Mouse (Mus musculus) induced T-regulatory cell, adult 2 months (primary cell): Measurements from ENCODE around the gene Lrrc29.

Source experiments
- DNase-seq: peaks from one replicate; pipeline ENCODE4 v3.0.0-alpha.2; 2012; ENCODE audit warnings: low read depth

Lrrc29 gene

DNA sequence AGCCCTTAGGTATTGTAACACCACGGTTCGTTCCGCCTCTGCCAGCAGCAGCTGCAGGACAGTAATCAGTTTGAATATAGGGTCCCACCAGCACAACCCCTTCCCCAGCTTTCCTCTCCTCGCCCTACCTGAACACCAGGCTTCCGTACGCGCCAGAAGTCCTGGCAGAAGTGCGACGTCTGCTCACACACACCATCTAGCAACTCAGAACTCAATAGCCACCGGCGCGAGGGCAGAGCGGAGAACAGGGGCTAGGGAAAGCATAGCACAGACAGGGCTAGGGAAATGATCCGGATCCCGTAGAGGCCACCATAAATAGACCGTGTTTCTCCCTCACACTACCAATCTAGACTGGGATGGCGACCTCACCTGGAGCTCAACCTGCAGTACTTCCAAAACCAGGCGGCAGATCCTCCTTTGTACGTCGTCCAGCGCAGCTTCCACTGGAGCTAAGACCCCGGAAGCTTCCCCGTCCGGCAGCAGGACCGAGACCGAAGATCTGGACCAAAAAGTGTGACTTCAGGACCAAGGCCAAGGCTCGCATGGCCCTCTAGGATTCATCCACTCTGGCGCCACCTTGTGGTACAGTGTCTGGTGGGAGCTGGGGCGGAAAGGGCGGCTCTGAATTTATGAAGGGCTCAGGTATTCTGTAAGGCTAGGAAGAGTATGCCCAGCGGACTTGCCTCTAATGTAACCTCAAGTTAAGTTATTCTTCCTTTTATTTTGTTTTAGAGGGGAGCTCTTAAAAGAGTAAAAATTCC lies 35.3 kb downstream of the Lrrc29 start:
- DNase-seq = peak; percentile 96

- DNase-seq = peak; percentile 72
Observed at GRCm38 (mm10) chr8:105289805-105290460, 36.1 kb downstream of the Lrrc29 start, which contains the start of gene 4931428F04Rik. TSS of gene 4931428F04Rik (minus strand) at chr8:105289864.

GRCm38 (mm10) chr8:105288958-105289732 lies 36.9 kb downstream of the Lrrc29 start:
- peak; percentile 98 for DNase-seq

DNA sequence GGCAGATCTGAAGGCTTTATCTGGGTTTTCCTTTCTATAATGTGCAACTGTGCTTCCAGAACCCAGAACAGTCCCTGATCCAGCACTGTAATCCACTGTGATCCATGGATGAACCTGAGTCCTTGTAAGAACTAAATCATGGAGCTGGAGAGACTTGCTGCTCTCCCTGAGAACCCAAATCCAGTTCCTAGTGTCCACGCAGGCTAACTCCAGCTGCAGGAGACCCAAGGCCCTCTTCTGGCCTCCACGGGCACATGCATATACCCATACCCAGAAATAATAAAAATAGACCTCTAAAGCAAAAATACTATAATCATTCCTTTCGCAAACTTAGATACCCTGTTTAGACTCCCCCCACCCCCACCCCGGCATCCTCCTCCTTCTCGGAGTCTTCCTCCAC lies 37.8 kb downstream of the Lrrc29 start:
- DNase-seq = no peak

GRCm38 (mm10) chr8:105286907-105287306 lies 39.2 kb downstream of the Lrrc29 start:
- peak; percentile 29 for DNase-seq

- DNase-seq = no peak
Observed at GRCm38 (mm10) chr8:105285514-105285913, 40.6 kb downstream of the Lrrc29 start.

- DNase-seq = peak; percentile 70
Observed at GRCm38 (mm10) chr8:105283074-105283473, 43.0 kb downstream of the Lrrc29 start.

DNA sequence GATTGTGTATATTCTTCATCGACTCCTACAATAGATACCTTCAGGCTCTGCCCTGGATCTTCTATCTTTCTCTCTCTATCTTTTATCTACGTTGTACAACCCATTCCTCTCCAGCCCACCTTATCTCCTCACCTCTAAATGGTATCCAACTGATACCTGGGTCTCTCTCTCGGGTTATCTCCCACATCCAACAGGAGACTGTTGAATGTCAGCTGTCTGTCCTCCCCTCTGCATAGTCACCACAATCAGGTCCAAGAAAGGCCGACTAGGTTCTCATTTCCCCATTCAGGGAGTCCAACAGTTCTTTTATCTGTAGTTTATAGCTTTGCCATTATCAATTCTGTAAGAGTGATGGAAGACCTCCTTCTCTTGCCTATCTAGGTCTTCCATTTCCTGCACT lies 43.8 kb downstream of the Lrrc29 start:
- no peak for DNase-seq

GRCm38 (mm10) chr8:105281821-105282220 lies 44.3 kb downstream of the Lrrc29 start:
- no peak for DNase-seq

DNA sequence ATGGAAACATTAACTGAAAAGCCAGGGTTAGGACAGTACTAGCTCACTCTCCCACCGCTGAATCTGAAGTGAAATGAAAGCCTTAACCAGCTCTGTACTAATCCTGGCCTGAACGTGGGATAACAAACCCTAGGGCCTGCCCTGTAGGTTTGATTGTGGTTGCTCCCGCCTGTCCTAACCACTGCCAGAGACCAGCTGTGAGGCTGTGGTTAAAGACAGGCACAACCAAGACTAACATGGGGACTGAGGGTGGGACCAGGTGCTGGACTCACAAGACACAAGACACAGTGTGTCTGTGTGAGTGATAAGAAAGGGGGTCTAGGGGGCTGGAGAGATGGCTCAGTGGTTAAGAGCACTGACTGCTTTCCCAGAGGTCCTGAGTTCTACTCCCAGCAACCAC lies 45.5 kb downstream of the Lrrc29 start:
- no peak for DNase-seq

DNA sequence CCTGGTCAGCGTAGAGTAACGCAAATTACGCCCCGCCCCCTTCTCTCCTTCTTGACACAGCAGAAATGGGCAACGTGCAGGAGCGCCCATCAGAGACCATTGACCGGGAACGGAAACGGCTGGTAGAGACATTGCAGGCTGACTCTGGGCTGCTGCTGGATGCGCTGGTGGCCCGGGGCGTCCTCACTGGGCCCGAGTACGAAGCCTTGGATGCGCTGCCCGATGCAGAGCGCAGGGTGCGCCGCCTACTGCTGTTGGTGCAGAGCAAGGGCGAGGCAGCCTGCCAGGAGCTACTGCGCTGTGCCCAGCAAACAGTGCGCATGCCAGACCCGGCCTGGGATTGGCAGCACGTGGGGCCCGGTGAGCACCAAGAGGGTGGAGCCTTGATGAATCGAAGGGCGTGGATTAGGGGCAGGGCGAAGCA lies 47.2 kb downstream of the Lrrc29 start:
- peak; percentile 73 for DNase-seq

GRCm38 (mm10) chr8:105276292-105277120 lies 49.6 kb downstream of the Lrrc29 start:
- peak; percentile 35 for DNase-seq

DNA sequence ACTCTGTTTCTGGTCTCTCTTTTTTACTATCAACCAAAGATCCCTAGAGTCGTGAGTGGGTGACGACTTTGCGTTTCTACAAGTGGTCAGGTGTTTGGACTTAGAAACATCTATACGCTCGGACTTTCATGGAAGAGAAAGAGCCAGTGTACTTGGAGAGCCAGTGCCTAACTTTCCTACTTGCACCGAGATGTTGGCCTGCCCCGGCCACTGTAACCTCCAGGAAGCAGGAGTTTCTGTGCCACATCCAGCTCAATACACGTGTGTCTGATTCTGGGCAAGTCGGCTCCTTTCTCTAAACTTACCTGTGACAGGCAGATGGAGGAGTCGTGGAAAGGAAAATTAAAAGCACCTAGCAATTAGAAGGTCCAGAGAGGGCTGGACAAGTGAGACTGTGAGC lies 50.2 kb downstream of the Lrrc29 start, which contains the start of gene Nol3:
Gene Nol3 (plus strand): TSS at position 301 of the 400 bp plus-strand sequence.
- no peak for DNase-seq

GRCm38 (mm10) chr8:105275387-105275786 lies 50.7 kb downstream of the Lrrc29 start:
- DNase-seq = no peak

- DNase-seq = no peak
Observed at GRCm38 (mm10) chr8:105270916-105271186, 55.2 kb downstream of the Lrrc29 start.

GRCm38 (mm10) chr8:105270101-105270915 lies 55.8 kb downstream of the Lrrc29 start:
- peak; percentile 47 for DNase-seq

GRCm38 (mm10) chr8:105269461-105269947 lies 56.6 kb downstream of the Lrrc29 start, which contains the start of gene Hsf4:
TSS of gene Hsf4 (plus strand) at chr8:105269801.
- DNase-seq = peak; percentile 59

GRCm38 (mm10) chr8:105269075-105269458 lies 57.0 kb downstream of the Lrrc29 start:
- no peak for DNase-seq

DNA sequence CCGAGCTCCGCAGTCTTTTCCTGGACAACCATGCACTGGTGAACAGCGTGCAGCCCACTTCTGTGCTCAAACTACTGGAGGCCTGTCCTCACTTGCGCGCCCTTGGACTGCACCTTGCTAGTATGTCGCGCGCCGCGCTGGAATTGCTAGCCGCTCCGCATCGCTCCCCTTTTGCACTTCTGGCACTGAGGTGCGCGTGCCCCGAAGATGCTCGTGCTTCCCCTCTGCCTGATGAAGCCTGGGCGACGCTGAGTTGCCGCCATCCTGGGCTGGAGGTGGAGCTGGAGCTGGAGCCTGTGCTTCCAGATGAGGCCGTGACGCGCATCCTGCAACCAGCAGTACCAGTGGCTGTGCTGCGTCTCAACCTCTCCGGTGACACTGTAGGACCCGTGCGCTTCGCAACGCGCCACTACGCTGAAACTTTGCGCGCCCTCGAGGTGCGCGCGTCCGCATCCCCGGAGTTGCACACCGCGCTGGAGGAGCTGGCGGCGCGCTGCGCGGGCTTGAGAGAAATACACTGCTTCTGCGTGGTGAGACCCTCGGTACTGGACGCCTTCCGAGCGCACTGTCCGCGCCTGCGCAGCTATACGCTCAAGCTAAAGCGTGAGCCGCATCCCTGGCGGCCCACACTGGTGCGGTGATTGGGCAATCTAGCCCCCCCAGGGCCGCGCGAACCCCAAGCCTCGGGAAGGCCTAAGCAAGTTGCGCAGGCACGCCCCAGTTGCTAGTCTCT lies 57.6 kb downstream of the Lrrc29 start:
- no peak for DNase-seq

- DNase-seq = peak; percentile 84
Observed at GRCm38 (mm10) chr8:105266775-105267174, 59.3 kb downstream of the Lrrc29 start.
